Mouse (Mus musculus) T-cell, adult 2 months (primary cell): Measurements from ENCODE around the gene Zfp366.

Source experiments
- DNase-seq: peaks from one replicate; pipeline ENCODE4 v3.0.0; 2022; ENCODE audit warnings: low spot score

The Zfp366 gene

DNA sequence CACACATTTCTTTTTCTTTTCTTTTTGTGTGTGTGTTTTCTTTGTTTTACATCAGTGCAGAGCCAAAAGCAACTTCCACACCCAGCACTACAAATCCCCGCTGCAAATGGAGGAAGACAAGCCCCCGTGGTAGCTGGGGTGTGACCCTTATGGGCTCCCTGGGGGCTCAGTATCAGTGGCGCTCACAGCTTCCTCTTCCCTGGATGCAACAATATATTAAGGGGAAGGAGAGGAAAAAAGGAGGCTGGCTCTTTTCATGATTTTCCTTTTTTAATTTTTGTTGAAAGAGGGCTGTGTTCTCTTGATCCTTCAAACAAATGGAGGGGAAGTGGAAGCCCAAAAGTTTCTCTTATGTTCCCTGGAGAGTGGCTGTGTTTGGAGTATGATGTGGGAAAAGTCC is 70.2 kb downstream of the Zfp366 start:
- no peak for DNase-seq

DNA sequence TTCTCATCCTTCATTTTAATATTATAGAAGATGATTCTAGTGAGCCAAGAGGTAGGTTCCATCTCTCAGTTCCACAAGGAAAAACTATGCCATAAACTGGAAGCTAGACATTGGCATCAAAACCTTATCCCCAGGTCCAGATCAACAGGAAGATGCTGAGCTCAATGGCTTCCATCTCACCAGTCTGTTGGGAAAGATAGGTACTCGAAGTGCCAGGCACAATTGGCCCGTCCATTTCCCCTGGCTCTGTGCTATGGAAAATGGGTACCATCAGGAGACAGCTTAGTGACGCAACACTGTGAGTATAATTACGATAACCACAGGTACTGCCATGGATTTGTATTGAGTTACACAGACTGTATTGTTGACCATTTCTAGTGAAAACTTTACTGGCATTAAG is 72.3 kb downstream of the Zfp366 start:
- no peak for DNase-seq

- no peak for DNase-seq
Observed at GRCm38 (mm10) chr13:99258677-99259076, 74.1 kb downstream of the Zfp366 start.

- DNase-seq: no peak
Observed at GRCm38 (mm10) chr13:99259502-99260174, 75.0 kb downstream of the Zfp366 start.

GRCm38 (mm10) chr13:99262406-99262805 is 77.8 kb downstream of the Zfp366 start:
- DNase-seq: no peak

GRCm38 (mm10) chr13:99263159-99263783 is 78.6 kb downstream of the Zfp366 start:
- DNase-seq: no peak

- no peak for DNase-seq
Observed at GRCm38 (mm10) chr13:99264483-99264882, 79.9 kb downstream of the Zfp366 start.

DNA sequence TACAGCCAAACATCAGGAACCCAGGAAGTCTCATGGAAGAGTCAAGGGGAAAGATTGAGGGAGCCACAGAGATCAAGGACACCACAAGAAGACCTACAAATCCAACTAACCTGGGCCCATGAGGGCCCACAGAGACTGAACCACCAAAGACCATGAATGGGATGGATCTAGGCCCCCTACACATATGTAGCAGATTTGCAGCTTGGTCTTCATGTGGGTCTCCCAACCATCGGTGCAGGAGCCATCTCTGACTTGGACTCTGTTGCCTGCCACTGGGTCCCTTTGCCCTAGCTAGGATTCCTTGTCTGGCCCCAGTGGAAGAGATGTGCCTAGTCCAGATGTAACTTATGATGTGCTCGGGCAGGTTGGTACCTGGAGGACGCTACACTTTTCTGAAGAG is 87.4 kb downstream of the Zfp366 start:
- DNase-seq: no peak

GRCm38 (mm10) chr13:99277521-99277920 is 92.9 kb downstream of the Zfp366 start:
- DNase-seq: no peak

DNA sequence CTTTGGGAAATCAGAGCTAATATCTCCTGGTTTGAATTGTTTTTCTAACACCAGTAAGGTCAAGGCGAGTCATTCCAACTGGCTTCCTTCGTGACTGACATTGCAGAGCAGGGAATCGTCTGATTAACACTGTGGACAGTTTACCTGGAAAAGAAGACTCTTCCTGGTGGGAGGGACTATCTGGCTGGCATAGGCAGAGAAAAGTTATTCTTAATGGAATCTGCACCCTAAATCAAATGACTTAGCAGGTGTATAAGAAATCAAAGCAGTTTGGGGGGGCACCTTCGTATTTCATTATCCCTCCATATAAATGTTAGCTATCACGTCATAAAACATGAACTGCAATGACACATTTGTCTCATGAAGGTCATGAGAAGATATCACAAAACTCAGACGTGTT is 93.9 kb downstream of the Zfp366 start:
- no peak for DNase-seq

DNA sequence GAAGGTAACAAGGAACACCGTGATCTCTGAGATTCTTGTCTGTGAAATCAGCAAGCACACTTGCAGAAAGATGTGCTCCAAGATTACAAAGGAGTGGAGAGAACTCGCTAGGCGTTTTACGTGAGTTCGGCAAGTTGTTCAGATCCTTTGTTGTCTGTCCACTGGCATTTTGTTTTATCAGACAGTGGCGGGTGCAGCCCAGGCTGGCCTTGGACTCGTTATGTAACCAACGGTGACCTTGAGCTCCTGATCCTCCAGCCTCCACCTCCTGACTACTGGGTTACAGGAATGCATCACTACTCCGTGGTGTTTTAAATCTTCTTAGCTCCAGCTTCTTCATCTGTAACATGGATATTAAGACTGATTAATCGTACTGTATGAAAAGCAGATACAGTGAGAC is 94.7 kb downstream of the Zfp366 start:
- no peak for DNase-seq

DNA sequence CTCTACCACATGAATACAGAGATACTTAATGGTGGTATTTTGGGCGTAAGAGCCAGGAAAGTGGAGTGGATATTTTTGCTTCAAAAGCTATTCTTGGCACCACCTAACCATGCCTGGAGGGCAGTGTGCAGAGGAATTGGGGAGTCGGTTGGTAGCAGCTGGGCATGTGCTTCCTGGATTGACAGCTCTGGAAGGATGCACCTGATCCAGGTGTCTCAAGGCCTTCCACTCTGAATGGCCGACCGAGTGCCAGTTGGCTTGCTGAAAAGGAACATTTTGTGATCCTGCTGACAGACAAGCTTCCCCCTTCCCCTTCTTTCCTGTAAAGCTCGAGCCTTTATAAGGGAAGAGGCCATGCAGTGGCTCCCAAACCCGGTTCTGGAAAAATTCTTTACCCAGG is 98.3 kb downstream of the Zfp366 start:
- DNase-seq: no peak

DNA sequence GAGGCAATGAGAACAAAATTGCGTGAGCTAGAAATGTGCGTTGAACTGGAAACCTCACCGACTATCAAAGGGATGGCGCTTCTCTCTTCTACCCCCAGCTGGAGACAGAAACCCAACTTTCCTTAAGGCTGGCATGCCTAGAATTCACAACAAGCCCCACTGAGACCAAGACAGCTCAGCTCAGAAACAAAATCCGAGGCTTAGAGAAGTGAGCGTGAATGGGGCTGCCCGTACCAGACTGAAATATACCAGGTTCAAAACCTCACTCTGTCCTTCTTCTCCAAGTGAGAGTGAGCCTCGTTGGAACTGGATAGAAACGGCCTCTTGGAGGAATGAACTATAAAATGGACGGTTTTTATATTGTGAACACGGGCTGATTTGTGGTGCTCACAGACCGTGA is 99.3 kb downstream of the Zfp366 start:
- no peak for DNase-seq

- DNase-seq: no peak
Observed at GRCm38 (mm10) chr13:99284400-99285160, 100.0 kb downstream of the Zfp366 start.

DNA sequence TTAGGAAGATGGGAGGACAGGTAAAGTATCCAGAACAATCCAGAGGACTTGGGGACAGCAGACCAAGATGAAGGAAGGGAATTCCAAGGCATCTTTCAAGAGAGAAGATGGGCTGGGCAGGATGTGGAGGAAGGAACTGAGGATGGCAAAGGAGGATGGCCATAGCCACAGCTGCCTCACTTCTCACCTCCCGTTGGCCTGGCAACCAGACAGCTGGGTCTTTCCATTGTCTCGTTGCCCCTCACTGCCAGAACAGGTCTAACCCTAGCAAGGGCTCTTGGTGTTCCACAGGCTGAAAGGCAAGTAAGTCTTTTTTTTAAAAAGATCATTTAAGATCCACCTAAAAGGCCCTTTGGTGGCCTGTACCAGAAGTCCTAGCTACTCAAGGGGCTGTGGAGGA is 100.6 kb downstream of the Zfp366 start:
- DNase-seq: no peak

DNA sequence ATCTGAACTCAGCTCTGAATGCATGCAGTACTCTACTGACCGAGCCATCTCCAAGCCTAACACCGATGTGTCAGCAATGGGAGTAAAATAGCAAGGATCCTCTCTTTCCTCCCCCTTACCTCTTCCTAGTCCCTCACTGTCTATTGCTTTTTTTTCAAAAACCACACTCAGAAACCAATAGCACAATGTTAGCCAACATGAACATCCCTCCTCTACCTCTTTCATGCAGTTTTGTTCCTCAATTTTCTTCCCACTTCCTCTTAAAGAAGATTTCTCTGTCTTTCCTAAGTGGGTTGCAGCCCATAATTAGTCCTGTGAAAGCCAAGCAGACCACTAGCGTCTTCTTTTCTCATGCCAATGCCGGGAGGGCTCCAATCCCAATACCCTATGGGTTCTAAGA is 102.6 kb downstream of the Zfp366 start:
- DNase-seq: no peak

DNA sequence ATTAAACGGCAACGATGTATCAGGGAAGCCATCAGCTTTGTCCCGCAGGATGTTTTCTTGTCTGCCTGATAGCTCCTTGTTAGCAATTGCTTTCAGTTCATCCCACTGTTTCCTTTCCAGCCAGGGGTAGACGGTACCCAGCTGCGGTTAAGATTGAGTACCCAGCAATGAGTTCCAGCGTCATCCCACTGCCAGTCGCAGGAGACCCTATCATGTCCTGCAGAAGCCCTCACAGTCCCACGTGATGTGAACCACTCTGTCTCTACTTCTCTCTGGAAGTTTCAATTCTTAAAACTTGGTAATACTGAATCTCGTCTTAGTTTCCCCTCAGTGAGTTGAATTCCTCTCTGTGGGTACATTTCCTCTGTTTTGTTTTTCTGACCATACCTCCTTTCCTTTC is 103.2 kb downstream of the Zfp366 start:
- no peak for DNase-seq

DNA sequence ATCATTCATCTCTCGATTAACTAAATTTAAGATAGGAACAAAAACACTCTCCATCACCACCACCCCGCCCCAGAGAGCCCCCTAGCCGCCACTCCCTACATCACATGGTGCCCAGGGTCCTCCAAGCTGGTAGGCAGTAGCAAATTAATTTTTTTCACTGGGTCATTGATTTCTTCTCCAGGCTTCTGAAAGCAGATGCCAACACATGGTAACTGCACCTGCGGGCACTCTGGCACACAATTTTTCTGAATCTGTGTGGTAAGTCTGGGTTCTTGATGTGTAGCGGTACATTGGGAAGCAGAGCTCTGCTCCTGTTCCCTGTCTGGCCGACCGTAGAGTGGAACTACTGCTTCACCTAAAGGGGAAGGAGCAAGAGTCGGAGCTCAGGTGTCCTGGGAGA is 106.1 kb downstream of the Zfp366 start:
- no peak for DNase-seq

DNA sequence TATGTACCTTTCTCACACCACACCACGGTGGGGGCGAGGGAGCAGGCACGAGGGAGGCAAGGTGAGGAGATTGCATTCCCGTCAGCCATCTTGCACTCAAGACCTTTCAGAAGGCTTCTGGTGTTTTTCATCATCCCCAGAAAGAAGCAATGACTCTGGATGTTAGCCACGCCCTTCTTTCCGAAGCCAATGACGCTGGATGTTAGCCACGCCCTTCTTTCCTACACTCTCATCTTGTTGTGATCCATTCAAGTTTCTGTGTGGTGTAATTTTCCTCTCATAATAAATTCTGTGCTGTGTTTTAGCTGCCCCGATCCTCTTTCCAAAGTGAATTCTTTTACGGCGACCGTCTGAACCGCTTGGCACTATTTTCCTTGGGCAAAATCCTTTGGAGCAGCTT is 109.6 kb downstream of the Zfp366 start:
- DNase-seq: no peak

DNA sequence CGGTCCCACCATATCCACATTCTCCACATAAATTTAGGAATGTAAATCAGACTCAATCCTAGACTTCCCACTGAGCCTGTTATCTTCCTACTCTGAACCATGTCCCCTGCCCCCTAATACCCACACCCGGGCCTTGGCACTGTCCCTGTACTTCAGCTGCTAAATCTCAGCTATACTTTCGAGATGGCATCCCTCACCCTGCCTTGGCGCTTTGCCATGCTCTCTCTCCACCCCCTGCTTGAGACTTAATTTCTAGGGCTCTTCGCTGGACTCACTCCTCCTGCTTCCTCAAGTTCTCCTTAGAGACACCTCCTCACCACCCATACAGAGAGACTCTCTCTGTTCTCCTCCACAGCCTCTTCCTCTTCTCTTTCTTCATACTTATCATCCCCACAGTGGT is 115.3 kb downstream of the Zfp366 start:
- DNase-seq: no peak
